Mouse (Mus musculus) CD4-positive, CD25-positive, alpha-beta regulatory T cell (primary cell): ENCODE data around the gene Prap1. TPM values are rescaled to one million over a fixed set of nuclear protein-coding genes. Genes with fewer than 3 reads are reported as not detected.

Experiments
- polyA plus RNA-seq: library from polyadenylated mRNA; unstranded; fragments of 100-300 nt; shearing (Covaris generic); gene quantifications from one replicate; pipeline ENCODE4 v1.2.1, GENCODE M21; 2017

The Prap1 gene
- polyA plus RNA-seq = not detected

GRCm38 (mm10) chr7:140092924-140093528 is at the start of gene Prap1:
Prap1 (plus strand) TSS chr7:140093395.

GRCm38 (mm10) chr7:140048361-140049114 is 44.7 kb upstream of the Prap1 start, which contains the start of gene Msx3:
Msx3 (minus strand) TSS chr7:140049089.

GRCm38 (mm10) chr7:140082242-140082678 is 10.9 kb upstream of the Prap1 start, which contains the start of gene Caly:
Caly (minus strand) TSS chr7:140082548.

GRCm38 (mm10) chr7:140101993-140102860 is 9.0 kb downstream of the Prap1 start, which contains the start of gene Fuom:
Fuom (minus strand) TSS chr7:140102441.

GRCm38 (mm10) chr7:140115583-140116328 is 22.6 kb downstream of the Prap1 start, which contains the start of gene Paox:
Paox (plus strand) TSS chr7:140115799.

GRCm38 (mm10) chr7:140116329-140117054 is 23.3 kb downstream of the Prap1 start, which contains the start of gene Echs1:
Echs1 (minus strand) TSS chr7:140116476.

GRCm38 (mm10) chr7:140137135-140138020 is 44.2 kb downstream of the Prap1 start, which contains the start of gene Mtg1:
Mtg1 (plus strand) TSS chr7:140137564.

Other genes with a start within 250 kb of the Prap1 start
- gene Kndc1, start 198.7 kb upstream of the Prap1 start, polyA plus RNA-seq = 0.74 TPM
- 4.3 TPM for gene Utf1, start 149.6 kb upstream of the Prap1 start, polyA plus RNA-seq
- gene 6430531B16Rik, start 114.6 kb upstream of the Prap1 start, polyA plus RNA-seq = not detected
- gene Adam8, start 100.8 kb upstream of the Prap1 start, polyA plus RNA-seq = 5.5 TPM
- 58.4 TPM for gene Zfp511, start 57.0 kb upstream of the Prap1 start, polyA plus RNA-seq
- gene Tubgcp2, start 56.7 kb upstream of the Prap1 start, polyA plus RNA-seq = 41.2 TPM
- not detected for gene Msx3, start 44.3 kb upstream of the Prap1 start, polyA plus RNA-seq
- gene Caly, start 10.8 kb upstream of the Prap1 start, polyA plus RNA-seq = not detected
- gene Fuom, start 9.0 kb downstream of the Prap1 start, polyA plus RNA-seq = 9.9 TPM
- 7.2 TPM for gene Paox, start 22.4 kb downstream of the Prap1 start, polyA plus RNA-seq
- 63.4 TPM for gene Echs1, start 23.1 kb downstream of the Prap1 start, polyA plus RNA-seq
- gene Mtg1, start 44.2 kb downstream of the Prap1 start, polyA plus RNA-seq = 37.2 TPM
- not detected for gene Sprn, start 61.5 kb downstream of the Prap1 start, polyA plus RNA-seq
- 0.06 TPM for gene Olfr522, start 71.4 kb downstream of the Prap1 start, polyA plus RNA-seq
- gene Olfr523, start 79.8 kb downstream of the Prap1 start, polyA plus RNA-seq = 0.06 TPM
- not detected for gene Olfr524, start 112.6 kb downstream of the Prap1 start, polyA plus RNA-seq
- gene Cd163l1, start 124.9 kb downstream of the Prap1 start, polyA plus RNA-seq = 0.08 TPM
- 0.17 TPM for gene 5830411N06Rik, start 153.9 kb downstream of the Prap1 start, polyA plus RNA-seq
- gene Olfr525, start 227.5 kb downstream of the Prap1 start, polyA plus RNA-seq = not detected
- gene Olfr527, start 240.6 kb downstream of the Prap1 start, polyA plus RNA-seq = not detected